Mouse (Mus musculus): ENCODE results near the gene Meis2. TPM values are rescaled to one million over a fixed set of nuclear protein-coding genes. Genes with fewer than 3 reads are reported as not detected.

Gene Meis2
- total RNA-seq, 4 experiments from 2014 or later = 0.56 to 1.9 (median 1.00) TPM

DNA sequence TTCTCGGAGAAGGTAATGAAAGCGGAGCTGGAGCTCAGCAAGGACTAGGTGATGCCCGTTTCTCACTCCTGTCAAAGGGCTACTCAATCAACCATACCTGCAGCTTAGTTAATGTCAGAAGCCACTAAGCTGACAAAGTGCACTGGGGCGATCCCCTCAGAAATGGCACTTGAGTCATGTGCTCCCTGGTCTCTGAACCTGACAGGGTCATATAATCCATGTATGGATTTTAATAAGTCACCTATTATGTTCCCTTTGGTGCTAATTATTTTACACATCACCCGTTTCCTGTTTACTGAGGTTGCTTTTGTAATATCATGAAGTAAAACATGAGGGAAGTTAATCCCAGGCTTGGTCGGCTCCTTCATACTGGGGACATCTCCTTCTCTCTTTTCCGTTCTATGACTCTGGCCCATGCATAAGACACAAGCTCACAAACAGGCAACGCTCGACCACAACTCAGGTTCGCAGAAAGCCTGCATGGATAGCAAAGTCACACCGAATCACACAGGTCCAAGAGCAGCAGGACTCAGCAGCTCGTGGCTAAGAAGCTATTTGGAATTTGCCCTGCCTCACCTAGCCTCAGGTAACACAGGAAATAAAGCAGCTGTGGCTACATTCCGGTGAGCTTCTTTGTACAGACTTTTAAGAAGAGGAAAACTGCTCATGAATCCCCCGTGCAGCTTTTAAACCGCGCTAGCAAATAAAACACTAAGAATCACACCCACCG, 153.6 kb downstream of the Meis2 start:
- DNase-seq (ENCODE audit: low spot score in 2 of 2) = no peak

GRCm38 (mm10) chr2:115910217-115910616, 155.4 kb downstream of the Meis2 start:
- no peak for DNase-seq (ENCODE audit: low spot score in 2 of 2)

DNA sequence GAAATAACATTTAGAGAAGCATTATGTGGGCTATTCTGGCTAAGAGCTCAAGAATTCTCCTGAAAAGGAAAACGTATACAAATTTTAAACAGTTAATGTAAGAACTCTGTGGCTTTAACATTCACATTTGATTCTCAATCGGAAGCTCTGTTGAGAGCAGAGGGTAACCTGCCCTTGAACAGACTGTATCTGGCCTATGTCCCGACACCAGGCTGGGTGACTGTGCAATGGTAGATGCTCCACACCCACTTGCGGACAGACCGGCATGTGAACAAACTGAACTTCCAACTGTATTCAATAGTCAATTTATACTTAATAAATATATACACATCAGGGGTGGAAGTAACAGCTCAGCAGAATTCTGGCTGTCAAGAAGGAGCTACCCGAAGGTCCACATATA, 164.6 kb downstream of the Meis2 start:
- DNase-seq (ENCODE audit: low spot score in 2 of 2) = no peak

DNA sequence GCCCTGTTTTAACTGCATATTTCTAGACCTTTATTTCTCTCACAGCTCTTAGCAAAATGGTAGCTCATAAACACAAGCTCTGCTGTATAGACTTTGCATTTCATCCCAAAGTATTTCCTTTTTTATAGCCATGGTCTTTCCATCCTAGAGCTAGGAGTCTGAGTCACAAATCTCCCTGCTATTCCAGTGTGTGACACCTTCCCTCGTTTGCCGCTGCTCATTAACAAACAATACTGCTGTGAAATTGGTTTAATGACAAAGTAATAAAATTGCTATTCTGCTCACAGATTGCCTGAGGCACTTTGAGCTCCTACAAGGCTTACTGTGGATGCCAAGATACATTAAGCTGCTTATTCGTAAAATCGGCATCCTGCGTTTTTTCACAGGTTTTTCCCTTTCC, 168.1 kb downstream of the Meis2 start:
- DNase-seq (ENCODE audit: low spot score in 2 of 2) = no peak

DNA sequence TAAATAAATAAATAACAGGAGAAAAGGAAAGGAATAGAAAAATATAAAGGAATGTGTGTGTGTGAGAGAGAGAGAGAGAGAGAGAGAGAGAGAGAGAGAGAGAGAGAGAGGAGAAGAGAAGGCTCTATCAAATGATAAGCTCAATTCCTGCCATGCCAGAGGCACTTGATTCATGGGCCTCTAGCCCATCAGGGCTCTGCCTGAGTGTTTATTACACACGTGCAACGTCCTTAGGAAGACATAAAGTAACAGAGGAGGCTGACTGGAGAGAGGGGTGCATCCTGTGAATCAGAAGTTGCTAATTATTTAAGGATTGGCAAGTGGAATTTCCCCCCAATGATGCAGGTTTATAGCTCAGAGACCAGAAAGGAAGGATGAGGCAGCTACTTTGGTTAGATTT, 168.6 kb downstream of the Meis2 start:
- no peak for DNase-seq (ENCODE audit: low spot score in 2 of 2)

- no peak for DNase-seq (ENCODE audit: low spot score in 2 of 2)
These were observed 169.9 kb downstream of the Meis2 start for GRCm38 (mm10) chr2:115895717-115896116.

GRCm38 (mm10) chr2:115895256-115895655, 170.4 kb downstream of the Meis2 start:
- no peak for DNase-seq (ENCODE audit: low spot score in 2 of 2)

DNA sequence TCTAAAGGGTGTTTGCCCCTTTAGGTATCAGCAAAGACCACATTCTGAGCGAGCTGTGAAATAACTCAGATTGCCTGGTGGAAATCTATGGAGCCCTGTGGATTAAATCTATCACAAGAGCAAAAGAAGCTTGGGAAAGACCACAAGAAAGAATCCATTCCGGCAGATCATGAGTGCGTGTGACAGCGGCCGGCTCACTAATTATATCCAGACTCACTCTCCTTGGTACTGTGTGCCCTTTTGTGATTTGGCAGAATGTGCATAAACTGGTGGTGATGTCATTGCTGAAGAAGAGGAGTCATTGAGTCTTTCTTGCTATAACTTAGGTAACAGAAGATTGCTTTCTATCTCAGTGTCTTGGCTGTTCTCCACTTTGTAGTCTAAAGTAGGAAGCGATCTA, 172.5 kb downstream of the Meis2 start:
- DNase-seq (ENCODE audit: low spot score in 2 of 2) = no peak

- no peak for DNase-seq (ENCODE audit: low spot score in 2 of 2)
These were observed 174.9 kb downstream of the Meis2 start for GRCm38 (mm10) chr2:115890715-115891114.

DNA sequence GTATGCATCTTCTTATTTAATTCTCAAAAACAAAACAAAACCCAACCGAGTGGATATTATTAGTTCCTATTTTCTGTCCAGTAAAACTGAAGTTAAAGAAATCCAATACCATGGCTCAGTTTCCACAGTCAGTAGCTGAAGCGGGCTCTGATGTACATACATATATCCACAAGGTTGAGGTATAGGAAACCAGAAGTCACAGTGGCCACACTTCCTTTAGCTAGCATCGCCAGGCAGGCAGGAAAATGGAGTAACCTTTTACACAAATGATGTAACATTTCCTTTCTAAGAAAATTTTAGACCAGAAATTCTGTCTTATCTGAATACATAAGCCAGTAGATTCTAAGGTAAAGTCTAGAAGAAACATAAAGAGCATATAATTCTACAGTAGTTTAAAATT, 175.6 kb downstream of the Meis2 start:
- no peak for DNase-seq (ENCODE audit: low spot score in 2 of 2)

DNA sequence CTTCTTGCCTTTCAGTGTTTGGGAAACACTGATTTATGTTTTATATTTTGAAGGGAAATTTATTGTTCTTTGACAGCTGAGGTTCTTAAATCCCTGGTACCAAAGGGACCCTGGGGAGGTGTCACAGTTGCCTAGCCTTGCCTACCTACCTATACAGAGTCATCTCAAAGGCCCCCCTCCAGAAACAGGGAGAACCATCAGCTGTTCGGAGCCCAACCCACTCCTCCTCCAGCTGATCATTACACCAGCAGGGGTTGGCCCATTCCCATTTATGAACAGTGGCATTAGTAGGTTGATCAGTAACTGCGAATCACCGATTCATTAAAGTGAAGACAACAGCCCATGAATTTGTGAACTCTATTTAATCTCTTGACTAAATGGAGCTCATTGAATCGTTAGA, 176.4 kb downstream of the Meis2 start:
- DNase-seq (ENCODE audit: low spot score in 2 of 2) = no peak

- DNase-seq (ENCODE audit: low spot score in 2 of 2) = no peak
These were observed 177.1 kb downstream of the Meis2 start for GRCm38 (mm10) chr2:115888336-115889077.

DNA sequence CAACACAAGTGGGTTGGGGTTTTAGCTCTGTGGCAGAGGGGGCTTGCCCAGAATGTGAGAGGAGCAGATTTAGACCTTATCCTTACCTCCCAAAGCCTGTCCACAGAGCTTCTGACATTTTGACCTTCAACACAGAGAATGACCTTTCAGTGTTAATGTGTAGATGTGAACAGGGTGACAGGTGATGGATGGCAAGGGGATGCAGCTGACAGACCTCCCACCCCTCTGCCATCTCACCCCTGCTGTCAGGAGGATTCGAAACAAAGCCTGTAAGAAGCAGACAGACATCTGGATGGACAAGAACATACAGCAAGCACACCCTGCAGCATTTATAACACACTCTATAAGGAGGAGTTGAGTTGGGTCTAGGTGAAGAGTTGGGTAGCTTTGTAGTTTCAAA, 178.0 kb downstream of the Meis2 start:
- DNase-seq (ENCODE audit: low spot score in 2 of 2) = no peak

- no peak for DNase-seq (ENCODE audit: low spot score in 2 of 2)
These were observed 181.5 kb downstream of the Meis2 start for GRCm38 (mm10) chr2:115884184-115884583.

DNA sequence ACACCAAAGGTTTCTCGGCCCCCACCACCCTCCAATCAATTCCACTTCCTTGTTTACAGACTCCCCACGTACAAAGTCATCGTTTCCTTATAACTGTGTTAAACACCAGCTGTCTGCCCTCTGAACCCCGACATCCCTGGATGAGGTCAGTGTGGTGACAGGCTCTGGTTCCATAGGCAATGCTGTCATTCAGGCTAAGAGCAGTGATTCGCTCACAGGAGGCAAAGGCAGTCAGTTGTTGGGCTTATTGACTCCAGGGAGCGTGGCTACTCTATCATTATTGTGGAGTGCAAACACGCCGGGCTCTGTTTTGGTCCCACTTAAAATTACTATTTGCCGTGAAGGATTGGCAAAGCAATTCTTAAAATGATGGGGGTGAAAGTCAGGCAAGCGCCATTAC, 182.1 kb downstream of the Meis2 start:
- DNase-seq (ENCODE audit: low spot score in 2 of 2) = no peak

GRCm38 (mm10) chr2:115875802-115876531, 189.7 kb downstream of the Meis2 start:
- no peak for DNase-seq (ENCODE audit: low spot score in 2 of 2)

DNA sequence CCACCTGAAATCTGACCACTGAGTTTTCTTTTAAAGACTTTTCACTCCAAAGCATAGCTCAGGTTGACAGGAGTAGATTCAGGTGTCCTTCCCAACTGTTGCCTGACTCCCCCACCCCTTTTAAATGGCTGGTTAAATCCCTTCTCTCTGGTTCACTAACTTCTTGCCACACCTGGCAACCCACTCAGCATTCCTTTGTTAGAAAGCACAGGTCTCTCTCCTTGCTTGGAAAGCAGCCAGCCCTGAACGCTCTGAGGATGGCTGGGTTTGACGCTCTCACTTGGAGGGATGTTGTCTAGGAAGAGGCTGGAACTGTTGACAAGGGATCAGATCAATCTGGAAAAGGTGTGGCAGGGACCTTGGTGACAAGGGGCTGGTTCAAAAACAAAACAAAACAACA, 192.8 kb downstream of the Meis2 start:
- DNase-seq (ENCODE audit: low spot score in 2 of 2) = no peak

DNA sequence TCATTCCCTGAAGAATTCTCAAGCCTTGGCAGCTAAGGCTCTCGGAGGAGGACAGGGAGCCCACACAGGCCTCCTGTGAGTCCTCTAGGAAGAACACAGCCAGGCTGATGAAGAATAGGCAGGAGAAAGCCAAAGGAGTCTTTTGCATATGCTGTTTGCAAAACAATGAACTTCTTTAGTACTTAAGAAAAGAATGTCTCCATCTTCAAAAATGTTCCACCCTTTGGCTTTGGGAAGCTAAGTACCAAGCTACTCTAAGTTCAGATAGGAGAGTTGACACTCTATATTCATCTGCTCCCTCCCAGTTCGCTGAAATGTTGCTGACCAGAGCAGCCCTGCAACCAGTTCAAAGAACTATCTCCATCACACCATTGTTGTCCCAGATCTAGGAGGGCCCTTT, 195.7 kb downstream of the Meis2 start:
- no peak for DNase-seq (ENCODE audit: low spot score in 2 of 2)

DNA sequence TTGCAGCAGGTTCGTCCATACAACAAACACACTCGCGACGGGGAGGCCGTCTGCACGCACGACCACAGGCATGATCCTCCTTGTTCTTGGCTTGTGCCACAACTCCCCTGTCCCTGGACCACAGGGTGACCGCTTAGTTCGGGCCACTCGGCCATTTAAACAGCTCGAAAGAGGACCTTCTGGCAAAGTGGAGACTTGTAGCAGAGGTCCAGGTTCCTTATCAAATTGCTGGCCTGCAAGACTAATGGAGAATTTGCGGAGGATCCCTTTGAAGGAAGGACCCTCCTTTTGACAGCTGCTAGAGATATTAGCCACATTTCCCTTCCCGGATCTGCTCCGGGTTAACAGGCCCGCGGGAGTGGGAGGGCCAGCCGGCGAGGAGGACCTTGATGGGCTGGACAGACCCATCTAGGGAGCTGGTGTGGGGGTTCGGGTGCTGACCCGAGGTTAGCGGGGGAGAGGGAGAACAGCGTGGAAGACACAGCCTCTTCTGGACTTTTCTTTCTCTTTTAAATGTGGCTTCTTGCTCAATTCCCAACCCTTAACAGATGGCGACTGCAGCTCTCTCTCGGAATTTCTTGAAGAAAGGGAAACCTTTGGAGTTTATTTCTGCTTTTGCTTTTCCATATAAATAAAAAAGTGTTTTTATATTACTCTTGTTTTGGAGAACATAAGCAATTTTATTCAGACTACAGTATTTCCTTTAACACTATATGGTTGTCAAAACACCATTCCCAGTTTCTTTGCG, 204.9 kb downstream of the Meis2 start:
- DNase-seq (ENCODE audit: low spot score in 2 of 2) = no peak

DNA sequence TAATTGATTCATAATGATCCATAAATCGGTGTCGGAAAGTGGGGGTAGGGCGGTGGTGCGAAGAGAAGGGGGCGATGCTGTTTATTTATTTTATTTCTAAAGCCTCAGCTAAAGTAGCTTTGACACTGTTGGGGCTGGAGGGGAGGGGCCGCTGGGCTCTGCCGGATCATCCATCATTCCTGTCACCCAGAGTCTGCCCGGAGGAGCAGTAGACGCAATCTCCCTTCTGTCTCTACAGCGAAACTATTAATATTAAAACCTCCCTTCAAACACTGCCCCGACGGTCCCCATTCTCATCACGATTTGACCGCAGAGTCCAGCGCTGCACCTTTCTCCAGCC, 205.5 kb downstream of the Meis2 start:
- no peak for DNase-seq (ENCODE audit: low spot score in 2 of 2)

- no peak for DNase-seq (ENCODE audit: low spot score in 2 of 2)
These were observed 206.1 kb downstream of the Meis2 start for GRCm38 (mm10) chr2:115859371-115860140.

Measured in gastrocnemius, adult 8-10 months (tissue).